Mouse (Mus musculus) limb, embryonic 13.5 days (tissue): ENCODE measurements at regions not wholly inside any gene's neighbourhood (a gene's known extent, or its start where the extent isn't known, plus 50 kb on each side); places are given as distances from the start of the nearest gene placed in this dataset.
"Not testable (repeated sequence)": the region's sequence is repeated elsewhere in the genome, so short reads cannot be mapped to it uniquely, and the experiment has no call there.

Experiments used
- ATAC-seq: fragments of 200-750 bp; cut with Nextera tagmentation; 2 replicates; pipeline ENCODE4 v1.8.0; 2017; ENCODE audit warnings: low read depth, moderate number of reproducible peaks, moderate TSS enrichment; ENCODE audit not compliant: low FRiP score
- H3K27ac ChIP-seq: fragments of 300-500 bp; sonication (generic); 2 replicates; pipeline ENCODE4 v1.5.1; 2015; ENCODE audit warnings: inconsistent platforms, mild to moderate bottlenecking, moderate library complexity
- H3K27me3 ChIP-seq: fragments of 300-500 bp; sonication (generic); 2 replicates; pipeline ENCODE4 v1.6.1; 2015; ENCODE audit warnings: mild to moderate bottlenecking, inconsistent platforms
- H3K36me3 ChIP-seq: fragments of 300-500 bp; sonication (generic); 2 replicates; pipeline ENCODE4 v1.6.1; 2015; ENCODE audit warnings: inconsistent platforms, mild to moderate bottlenecking, moderate library complexity
- H3K4me1 ChIP-seq: fragments of 300-500 bp; sonication (generic); 2 replicates; pipeline ENCODE4 v1.6.1; 2015; ENCODE audit warnings: inconsistent platforms
- H3K4me2 ChIP-seq: fragments of 300-500 bp; sonication (generic); replicated peaks from 2 replicates; pipeline ENCODE4 v1.6.1; 2015; ENCODE audit warnings: inconsistent platforms, mild to moderate bottlenecking, moderate library complexity
- H3K4me3 ChIP-seq: fragments of 300-500 bp; sonication (generic); 2 replicates; pipeline ENCODE4 v1.5.1; 2015; ENCODE audit warnings: moderate library complexity, mild to moderate bottlenecking, inconsistent platforms
- H3K9ac ChIP-seq: fragments of 300-500 bp; sonication (generic); 2 replicates; pipeline ENCODE4 v1.6.1; 2015; ENCODE audit warnings: mild to moderate bottlenecking, inconsistent platforms
- H3K9me3 ChIP-seq: fragments of 300-500 bp; sonication (generic); 2 replicates; pipeline ENCODE4 v1.6.1; 2016; ENCODE audit warnings: inconsistent platforms
- WGBS: fragments of 180-500 bp; shearing (Covaris S2); methylation state at CpG from one replicate; pipeline ENCODE4 v1.1.7; 2015; 5-methylcytosine and 5-hydroxymethylcytosine counted together

GRCm38 (mm10) chr1:30632760-30633159 is 241.0 kb downstream of the Phf3 start:
- no peak for ATAC-seq
- WGBS = 60% methylated on average over 1 of the region's 1 CpGs
- H3K9me3 ChIP-seq = no peaks in the 10 kb centered on the region
- H3K9ac ChIP-seq = no peak overlapping the region
- no peak overlapping the region for H3K4me3 ChIP-seq
- no peaks in the 10 kb centered on the region for H3K36me3 ChIP-seq
- H3K27me3 ChIP-seq = no peaks in the 10 kb centered on the region
- H3K4me1 ChIP-seq = no peaks in the 10 kb centered on the region
- H3K4me2 ChIP-seq = no peak overlapping the region
- no peak overlapping the region for H3K27ac ChIP-seq

DNA sequence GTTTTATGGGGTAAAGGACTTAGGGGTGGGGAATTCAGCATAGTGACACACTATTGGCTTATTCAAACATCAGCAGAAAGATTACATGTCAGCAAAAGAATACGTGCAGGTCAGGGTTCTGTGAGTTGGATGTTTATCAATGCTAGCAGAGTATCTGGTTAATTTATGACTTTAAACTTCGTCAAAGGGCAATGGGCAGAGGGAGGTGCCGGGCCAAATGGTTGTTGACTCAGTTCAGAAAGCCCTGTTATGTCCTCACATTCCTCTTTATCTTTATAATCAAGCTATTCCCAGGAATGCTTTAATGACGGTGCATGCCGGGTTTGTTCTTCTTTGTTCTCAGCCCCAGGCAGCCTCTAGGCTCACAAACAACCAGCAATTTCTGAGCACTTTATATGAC is 245.9 kb downstream of the Phf3 start:
- not testable (repeated sequence) for H3K9me3 ChIP-seq, H3K36me3 ChIP-seq, H3K4me2 ChIP-seq, H3K27me3 ChIP-seq, H3K4me1 ChIP-seq, H3K27ac ChIP-seq, H3K4me3 ChIP-seq, H3K9ac ChIP-seq, ATAC-seq
- whole genome bisulfite sequencing = 71% methylated on average over 5 of the region's 5 CpGs

- no peaks in the 10 kb centered on the region for H3K36me3 ChIP-seq
- ATAC-seq = peak; percentile 36; the same call in 1 of the 2 replicates
- H3K27me3 ChIP-seq = no peaks in the 10 kb centered on the region; the same call in 1 of the 2 replicates
- no peak overlapping the region for H3K9ac ChIP-seq
- WGBS = 54% methylated on average over 7 of the region's 7 CpGs
- H3K4me2 ChIP-seq = no peak overlapping the region
- H3K4me1 ChIP-seq = no peaks in the 10 kb centered on the region
- H3K4me3 ChIP-seq = no peak overlapping the region
- no peak overlapping the region for H3K27ac ChIP-seq
- no peaks in the 10 kb centered on the region for H3K9me3 ChIP-seq
These were observed 278.5 kb downstream of the Phf3 start for GRCm38 (mm10) chr1:30595122-30595730.

- no peak overlapping the region for H3K4me2 ChIP-seq
- WGBS = 37% methylated on average over 1 of the region's 1 CpGs
- no peak for ATAC-seq
- H3K27me3 ChIP-seq = no peaks in the 10 kb centered on the region; the same call in 1 of the 2 replicates
- no peaks in the 10 kb centered on the region for H3K9me3 ChIP-seq
- H3K36me3 ChIP-seq = no peaks in the 10 kb centered on the region
- no peaks in the 10 kb centered on the region for H3K4me1 ChIP-seq
- H3K4me3 ChIP-seq = no peak overlapping the region
- H3K9ac ChIP-seq = no peak overlapping the region
- no peak overlapping the region for H3K27ac ChIP-seq
These were observed 279.7 kb downstream of the Phf3 start for GRCm38 (mm10) chr1:30594036-30594435.

DNA sequence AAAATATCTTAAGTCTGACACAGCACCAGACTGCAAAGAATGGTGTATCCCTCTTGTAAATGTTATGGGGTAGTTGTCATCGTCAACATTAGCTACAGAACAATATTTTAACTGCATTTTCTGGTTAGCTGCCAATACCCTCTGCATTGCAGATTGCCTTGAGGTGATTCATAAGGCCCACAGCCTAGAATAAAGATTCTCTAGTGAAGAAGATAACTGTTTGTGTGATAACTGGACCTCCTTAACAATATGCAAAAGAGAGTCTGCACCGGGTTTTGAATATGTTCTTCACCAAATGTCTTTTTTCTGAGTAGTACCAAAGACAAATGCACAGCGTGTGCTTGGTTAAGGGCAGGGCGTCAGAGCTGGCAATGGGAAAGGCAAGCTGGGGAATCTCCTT is 283.0 kb downstream of the Phf3 start:
- WGBS = 81% methylated on average over 4 of the region's 4 CpGs

DNA sequence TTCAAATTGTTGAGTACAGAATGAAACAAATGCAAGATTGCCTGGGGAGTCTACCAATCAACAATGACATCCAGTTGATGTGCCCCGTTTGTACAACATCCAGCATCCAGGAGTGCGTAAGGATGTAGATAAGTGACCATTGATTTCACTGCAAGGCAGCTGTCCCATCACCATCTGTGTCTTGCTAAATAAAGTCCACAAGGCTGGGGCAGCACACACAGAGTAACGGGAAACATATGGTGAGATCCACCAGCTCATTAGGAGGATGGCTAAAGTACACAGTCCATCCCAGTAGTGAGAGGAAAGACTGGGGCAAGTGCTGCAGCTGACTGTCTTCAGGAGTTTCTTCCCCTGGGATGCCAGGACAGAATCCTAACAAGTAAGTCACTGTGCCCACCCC is 284.8 kb downstream of the Phf3 start:
- Histone ChIP-seq H3K4me2 (no peak overlapping the region), H3K9me3 (no peaks in the 10 kb centered on the region), H3K9ac (no peak overlapping the region), H3K27ac (no peak overlapping the region), H3K27me3 (no peaks in the 10 kb centered on the region; the same call in 1 of the 2 replicates), H3K4me1 (no peaks in the 10 kb centered on the region), H3K36me3 (no peaks in the 10 kb centered on the region), H3K4me3 (no peak overlapping the region)
- no peak for ATAC-seq
- 35% methylated on average over 3 of the region's 3 CpGs for WGBS

More for the DNA sequence above, 283.0 kb downstream of the Phf3 start:
- Histone ChIP-seq H3K9me3 (no peaks in the 10 kb centered on the region), H3K4me2 (no peak overlapping the region), H3K4me3 (no peak overlapping the region), H3K36me3 (no peaks in the 10 kb centered on the region), H3K27ac (no peak overlapping the region), H3K4me1 (no peaks in the 10 kb centered on the region), H3K9ac (no peak overlapping the region), H3K27me3 (no peaks in the 10 kb centered on the region; the same call in 1 of the 2 replicates)
- no peak for ATAC-seq

- Histone ChIP-seq H3K27ac (no peak overlapping the region), H3K4me3 (no peak overlapping the region), H3K4me2 (no peak overlapping the region), H3K27me3 (no peaks in the 10 kb centered on the region; the same call in 1 of the 2 replicates), H3K4me1 (no peaks in the 10 kb centered on the region), H3K36me3 (no peaks in the 10 kb centered on the region), H3K9me3 (no peaks in the 10 kb centered on the region), H3K9ac (no peak overlapping the region)
- 84% methylated on average over 4 of the region's 4 CpGs for WGBS
- ATAC-seq = no peak
These were observed 285.4 kb downstream of the Phf3 start for GRCm38 (mm10) chr1:30588336-30588735.

- no peaks in the 10 kb centered on the region for H3K9me3 ChIP-seq
- no peaks in the 10 kb centered on the region for H3K36me3 ChIP-seq
- H3K4me2 ChIP-seq = no peak overlapping the region
- H3K27me3 ChIP-seq = no peaks in the 10 kb centered on the region
- H3K4me1 ChIP-seq = no peaks in the 10 kb centered on the region
- no peak overlapping the region for H3K9ac ChIP-seq
- H3K4me3 ChIP-seq = no peak overlapping the region
- no peak for ATAC-seq
- H3K27ac ChIP-seq = no peak overlapping the region
- 4% methylated on average over 4 of the region's 4 CpGs for WGBS
These were observed 288.9 kb downstream of the Phf3 start for GRCm38 (mm10) chr1:30584806-30585205.

GRCm38 (mm10) chr1:30583860-30584259 is 289.9 kb downstream of the Phf3 start:
- Histone ChIP-seq H3K27ac (no peak overlapping the region), H3K27me3 (no peaks in the 10 kb centered on the region), H3K4me2 (no peak overlapping the region), H3K4me3 (no peak overlapping the region), H3K36me3 (no peaks in the 10 kb centered on the region), H3K9ac (no peak overlapping the region), H3K4me1 (no peaks in the 10 kb centered on the region), H3K9me3 (no peaks in the 10 kb centered on the region)
- ATAC-seq = no peak
- 85% methylated on average over 6 of the region's 6 CpGs for WGBS

DNA sequence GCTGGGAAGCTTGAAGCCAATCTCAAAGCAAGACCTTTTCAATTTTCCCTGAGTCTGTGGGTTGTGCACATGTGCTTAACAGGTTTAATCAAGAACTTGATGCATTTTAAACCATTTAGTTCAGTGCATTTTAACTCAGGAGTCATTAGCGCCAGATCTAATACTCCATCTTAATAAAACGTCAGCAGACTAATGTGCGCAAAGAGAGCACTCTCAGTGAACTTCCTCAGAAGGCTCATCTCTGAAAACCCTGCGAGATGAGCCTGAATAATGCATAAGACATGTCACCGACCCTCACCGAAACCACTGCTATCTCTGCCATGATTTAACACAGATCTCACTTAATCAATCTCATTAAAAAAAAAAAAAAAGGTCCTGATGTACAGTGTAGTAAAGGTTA is 309.0 kb downstream of the Phf3 start:
- 86% methylated on average over 6 of the region's 6 CpGs for WGBS
- Histone ChIP-seq H3K4me1 (no peaks in the 10 kb centered on the region), H3K4me2 (no peak overlapping the region), H3K9me3 (no peaks in the 10 kb centered on the region), H3K36me3 (no peaks in the 10 kb centered on the region), H3K27me3 (no peaks in the 10 kb centered on the region), H3K4me3 (no peak overlapping the region), H3K9ac (no peak overlapping the region), H3K27ac (no peak overlapping the region)
- no peak for ATAC-seq

DNA sequence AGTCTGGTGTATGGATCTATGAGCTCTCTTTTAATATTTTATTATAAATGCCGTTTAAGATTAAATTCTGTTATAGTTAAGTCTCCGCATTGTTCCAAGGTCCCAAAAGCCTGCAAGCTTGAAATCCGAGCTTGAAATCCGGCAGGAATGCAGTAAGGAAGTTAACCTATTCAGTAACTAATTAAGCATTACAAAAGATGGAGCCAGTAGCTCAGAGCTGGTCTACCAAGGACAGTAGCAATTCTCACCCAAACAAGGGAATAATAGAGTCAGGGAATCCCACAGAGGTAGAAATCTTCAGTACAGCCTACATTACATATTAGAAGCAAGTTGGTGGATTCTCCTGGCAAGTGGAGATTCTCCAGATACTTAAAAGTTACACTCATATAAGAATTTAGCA is 325.0 kb downstream of the Phf3 start:
- H3K4me2 ChIP-seq, ATAC-seq, H3K9me3 ChIP-seq, H3K9ac ChIP-seq, H3K27ac ChIP-seq, H3K4me1 ChIP-seq, H3K4me3 ChIP-seq, H3K27me3 ChIP-seq, H3K36me3 ChIP-seq: not testable (repeated sequence)
- WGBS = 46% methylated on average over 4 of the region's 4 CpGs

GRCm38 (mm10) chr1:30540088-30540698 is 333.5 kb downstream of the Phf3 start:
- no peaks in the 10 kb centered on the region for H3K36me3 ChIP-seq
- 75% methylated on average over 13 of the region's 13 CpGs for WGBS
- H3K27me3 ChIP-seq = no peaks in the 10 kb centered on the region
- H3K4me3 ChIP-seq = no peak overlapping the region
- H3K27ac ChIP-seq = no peak overlapping the region
- H3K9me3 ChIP-seq = no peaks in the 10 kb centered on the region
- no peak overlapping the region for H3K9ac ChIP-seq
- ATAC-seq = peak; percentile 44; the same call in 1 of the 2 replicates
- H3K4me1 ChIP-seq = 0 out of 2 replicates have a peak, but pooled peaks cover 7% of the 10 kb centered on the region
- H3K4me2 ChIP-seq = no peak overlapping the region
